Mouse (Mus musculus): ENCODE data around the gene Tex29. TPM values are rescaled to one million over a fixed set of nuclear protein-coding genes. Genes with fewer than 3 reads are reported as not detected.

Gene Tex29
- total RNA-seq, 2 experiments from 2014 or later, result not detected

- DNase-seq, result no peak
- intact Hi-C loops (cut with DNase I), result no loop called here
Observed at GRCm38 (mm10) chr8:11898814-11899213, 58.5 kb downstream of the Tex29 start.

Other genes with a start within 250 kb of the Tex29 start
- 10 to 100 TPM; 22.1 to 26.0 TPM for gene Ankrd10, start 204.7 kb upstream of the Tex29 start, total RNA-seq (2021)
- gene 1700016D06Rik, start 139.4 kb upstream of the Tex29 start, total RNA-seq (2021), result not detected
- gene Arhgef7, start 112.8 kb upstream of the Tex29 start, total RNA-seq (2021), result 100 to 1,000 TPM; 125 to 130 TPM